Mouse (Mus musculus) layer of hippocampus, adult 2 months (tissue): ENCODE measurements around the gene Pax7. TPM values are rescaled to one million over a fixed set of nuclear protein-coding genes. Genes with fewer than 3 reads are reported as not detected.

Experiments
- DNase-seq, 2 experiments: peaks; one replicate each; pipeline ENCODE4 v3.0.0; 2022; ENCODE audit warnings: low spot score in 2 of 2
- H3K27ac ChIP-seq: fragments of 200-600 bp; 2 replicates; pipeline ENCODE4 v1.8.1; 2022
- H3K4me3 ChIP-seq: fragments of 200-600 bp; 2 replicates; pipeline ENCODE4 v1.8.1; 2022; ENCODE audit warnings: mild to moderate bottlenecking
- CTCF ChIP-seq: fragments of 200-600 bp; conservative IDR thresholded peaks from 2 replicates; pipeline ENCODE4 v1.8.1; 2022; ENCODE audit warnings: antibody characterized with exemption, mild to moderate bottlenecking, moderate library complexity
- total RNA-seq, 2 experiments: library from RNA; stranded (reverse); gene quantifications; 2 replicates each; pipeline ENCODE4 v1.2.3; 2021

Pax7 gene
- total RNA-seq, 2 experiments from 2014 or later = not detected

DNA sequence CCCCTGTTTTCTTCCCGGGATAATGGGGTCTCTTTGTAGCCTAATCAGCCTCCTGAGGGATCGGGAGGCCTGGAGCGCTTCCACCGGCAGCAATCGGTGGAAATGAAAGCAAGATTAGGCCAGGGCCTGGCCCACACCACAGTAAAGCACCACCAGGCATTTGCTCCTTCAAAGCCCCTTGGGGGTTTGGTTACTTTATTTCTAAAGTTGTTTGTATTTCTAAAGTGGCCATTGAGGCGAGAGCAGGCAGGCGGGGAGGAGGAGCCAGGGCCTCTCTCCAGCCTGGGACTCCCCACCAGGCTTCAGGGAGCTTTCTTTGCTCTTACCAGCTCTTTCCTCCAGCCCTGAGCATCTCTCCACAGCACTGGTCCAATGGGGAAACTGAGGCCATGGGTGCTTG lies 15.2 kb downstream of the Pax7 start:
- no peak for TF ChIP-seq CTCF
- H3K27ac ChIP-seq = no peak overlapping the region
- H3K4me3 ChIP-seq = no peak overlapping the region
- DNase-seq = no peak

DNA sequence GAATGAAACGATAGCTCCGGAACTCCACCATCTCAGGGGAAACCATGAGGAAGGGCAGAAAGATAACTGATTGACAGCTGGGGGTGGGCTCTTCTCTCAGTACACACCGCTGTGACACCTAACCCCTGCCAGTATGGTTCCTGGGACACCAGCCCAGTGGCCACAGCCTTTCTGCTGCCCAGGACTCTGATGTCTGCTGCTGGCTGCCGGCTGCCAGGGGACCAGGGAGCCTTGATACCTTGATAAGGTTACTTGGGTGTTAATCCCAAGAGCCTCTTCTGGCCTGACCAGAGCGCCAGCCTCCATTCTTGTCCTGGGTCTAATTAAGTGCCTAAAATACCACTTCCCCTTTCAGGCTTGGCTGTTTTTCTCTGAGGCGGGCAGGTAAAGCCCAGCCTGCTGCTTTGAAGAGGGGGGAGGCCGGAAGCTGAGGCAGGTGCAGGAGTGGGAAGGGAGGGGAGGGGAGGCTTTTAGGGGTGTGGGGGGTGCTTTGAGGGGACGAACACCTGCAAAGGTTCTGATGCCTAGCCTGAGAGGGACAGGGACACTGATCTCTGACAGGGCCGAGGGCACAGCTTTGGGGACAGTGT lies 19.9 kb downstream of the Pax7 start:
- Histone ChIP-seq H3K4me3 (no peak overlapping the region), H3K27ac (no peak overlapping the region)
- no peak for TF ChIP-seq CTCF
- DNase-seq = no peak

DNA sequence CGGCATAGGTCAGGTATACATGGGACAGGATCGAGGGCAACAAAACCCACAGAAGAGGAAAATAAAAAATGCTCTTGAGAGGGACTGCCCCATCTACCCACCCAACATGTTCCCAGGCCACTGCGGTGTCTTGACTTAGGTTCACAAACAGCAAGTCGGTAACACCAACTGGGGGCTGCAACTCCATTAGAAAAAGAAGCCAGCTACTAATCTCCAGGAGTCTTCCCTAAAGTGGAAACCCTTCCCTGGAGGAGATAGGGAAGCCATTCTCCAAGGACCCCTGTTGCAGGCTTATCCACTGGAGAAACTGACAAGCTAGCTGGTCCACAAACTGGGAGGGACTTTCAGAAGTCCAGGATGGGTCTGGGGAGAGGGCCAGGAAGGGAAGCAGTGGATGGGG lies 21.4 kb downstream of the Pax7 start:
- Histone ChIP-seq H3K27ac (no peak overlapping the region), H3K4me3 (no peak overlapping the region)
- DNase-seq = no peak
- TF ChIP-seq CTCF = no peak

DNA sequence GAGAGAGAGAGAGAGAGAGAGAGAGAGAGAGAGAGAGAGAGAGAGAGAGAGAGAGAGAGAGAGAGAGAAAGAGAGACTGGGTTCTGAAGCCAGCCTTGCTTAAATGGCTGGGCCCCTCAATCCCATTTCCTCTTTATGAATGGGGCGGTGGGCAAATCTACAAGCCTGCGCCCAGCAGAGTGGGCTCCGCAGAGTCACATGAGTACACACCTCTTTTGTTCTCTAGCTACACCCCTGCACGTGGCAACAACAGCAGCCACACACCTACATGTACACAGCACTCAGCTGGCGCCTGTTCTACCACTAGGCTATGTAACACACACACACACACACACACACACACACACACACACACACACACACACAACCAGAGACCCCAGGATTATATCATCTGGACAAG lies 21.9 kb downstream of the Pax7 start:
- no peak for TF ChIP-seq CTCF
- H3K27ac ChIP-seq = no peak overlapping the region
- DNase-seq = no peak
- no peak overlapping the region for H3K4me3 ChIP-seq

DNA sequence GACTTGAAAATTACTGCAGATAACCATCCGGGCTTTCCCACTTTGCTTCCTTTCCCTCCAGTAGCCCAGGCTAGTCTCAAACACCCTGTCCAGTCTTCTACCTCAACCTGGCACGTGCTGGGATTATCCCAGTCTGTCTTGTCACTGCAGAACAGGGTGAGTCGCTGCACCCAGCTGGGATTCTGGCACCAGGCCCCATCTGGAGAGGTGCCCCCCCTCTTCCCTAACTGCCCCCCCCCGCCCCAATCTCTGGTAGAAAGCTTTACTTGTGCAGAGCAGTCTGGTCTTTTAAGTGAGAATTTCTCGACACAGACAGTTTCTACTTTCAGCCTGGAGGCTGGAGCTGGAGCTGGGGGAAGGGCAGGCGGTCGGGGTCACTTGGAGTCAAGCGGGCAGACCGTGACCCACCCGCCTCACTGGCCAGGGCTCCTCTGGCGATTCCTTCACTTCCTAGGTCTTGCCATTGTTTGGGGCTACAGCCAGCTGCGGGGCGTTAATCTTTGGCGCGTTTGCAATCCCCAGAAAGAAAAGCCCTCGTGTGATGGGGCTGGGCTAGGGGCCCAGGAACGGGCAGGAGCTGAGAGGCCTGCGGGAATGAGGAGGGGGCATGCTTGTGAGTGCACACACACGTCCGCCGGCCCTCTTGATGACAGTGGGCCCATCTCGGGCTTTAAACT lies 22.4 kb downstream of the Pax7 start:
- Histone ChIP-seq H3K27ac (no peak overlapping the region), H3K4me3 (no peak overlapping the region)
- no peak for TF ChIP-seq CTCF
- DNase-seq = no peak

DNA sequence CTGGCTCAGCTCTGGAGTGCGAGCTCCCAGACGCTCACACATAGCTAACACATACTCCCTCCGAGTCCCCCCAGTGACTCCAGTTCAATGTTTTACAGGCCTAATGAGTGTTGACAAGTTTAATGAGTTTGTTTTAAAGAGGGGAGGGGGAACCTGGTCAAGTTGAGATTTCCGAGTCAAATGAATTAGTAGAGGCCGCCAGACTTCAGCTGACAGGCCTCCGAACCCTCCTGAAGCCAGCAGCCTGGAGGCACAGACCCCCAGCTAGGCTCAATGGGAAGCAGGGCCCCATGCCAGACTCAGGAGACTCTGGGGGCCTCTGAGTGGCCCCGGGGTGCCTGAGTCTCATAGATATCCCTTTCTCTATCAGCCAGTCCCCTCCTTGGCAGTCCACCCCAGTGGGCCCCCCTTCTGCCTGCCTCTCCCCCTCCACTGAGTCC lies 23.9 kb downstream of the Pax7 start:
- no peak for DNase-seq
- no peak overlapping the region for H3K27ac ChIP-seq
- TF ChIP-seq CTCF = no peak
- H3K4me3 ChIP-seq = no peak overlapping the region

DNA sequence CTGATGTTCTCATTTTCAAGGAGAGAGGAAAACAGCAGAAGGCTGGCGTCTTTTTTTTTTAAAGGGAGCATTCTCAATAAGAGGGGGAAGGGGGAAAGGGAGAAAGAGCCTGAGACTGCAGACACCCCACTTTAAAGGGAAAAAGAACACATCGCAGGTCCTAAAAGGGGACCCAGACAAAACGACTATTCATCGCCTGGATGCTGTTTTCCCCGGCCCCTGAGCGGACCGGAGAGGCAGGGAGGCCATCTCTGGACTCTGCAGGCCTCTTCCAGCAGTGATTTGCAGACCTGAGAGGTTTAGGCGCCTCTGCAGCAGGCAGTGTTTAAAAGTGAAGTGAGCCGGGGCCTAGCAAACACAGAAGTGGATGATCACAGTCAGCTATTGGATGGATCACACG lies 25.5 kb downstream of the Pax7 start:
- Histone ChIP-seq H3K4me3 (no peak overlapping the region), H3K27ac (no peak overlapping the region)
- no peak for DNase-seq
- TF ChIP-seq CTCF = no peak

DNA sequence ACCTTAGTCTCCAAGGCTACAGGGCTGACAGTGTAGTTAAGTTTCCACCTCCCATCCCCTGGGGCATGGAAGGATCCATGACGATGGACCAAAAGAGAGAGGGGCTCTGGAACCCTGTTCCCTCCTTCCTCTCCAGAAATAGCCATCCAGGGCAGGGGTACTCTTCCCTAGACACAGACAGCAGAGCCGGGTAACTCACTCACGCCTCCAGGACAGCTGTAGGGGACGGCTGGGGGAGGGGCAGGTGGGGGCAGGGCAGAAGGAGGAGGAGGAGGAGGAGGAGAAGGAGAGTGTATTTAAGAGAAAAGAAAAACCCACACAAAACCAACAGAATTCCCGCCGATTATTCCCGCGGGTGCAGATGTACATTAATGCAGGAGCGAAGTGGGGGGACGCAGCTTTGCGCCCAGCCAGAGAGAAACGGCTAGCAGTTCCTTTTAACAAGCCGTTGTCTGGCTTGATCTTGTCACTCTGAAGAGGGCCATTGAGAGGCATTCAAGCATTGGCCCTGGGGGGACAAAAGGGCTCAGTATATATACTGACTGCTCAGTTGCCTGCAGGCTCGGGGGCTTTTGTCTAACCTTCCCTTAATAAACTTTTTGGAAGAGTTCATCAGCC lies 26.0 kb downstream of the Pax7 start:
- no peak overlapping the region for H3K4me3 ChIP-seq
- no peak for DNase-seq
- TF ChIP-seq CTCF = no peak
- no peak overlapping the region for H3K27ac ChIP-seq

DNA sequence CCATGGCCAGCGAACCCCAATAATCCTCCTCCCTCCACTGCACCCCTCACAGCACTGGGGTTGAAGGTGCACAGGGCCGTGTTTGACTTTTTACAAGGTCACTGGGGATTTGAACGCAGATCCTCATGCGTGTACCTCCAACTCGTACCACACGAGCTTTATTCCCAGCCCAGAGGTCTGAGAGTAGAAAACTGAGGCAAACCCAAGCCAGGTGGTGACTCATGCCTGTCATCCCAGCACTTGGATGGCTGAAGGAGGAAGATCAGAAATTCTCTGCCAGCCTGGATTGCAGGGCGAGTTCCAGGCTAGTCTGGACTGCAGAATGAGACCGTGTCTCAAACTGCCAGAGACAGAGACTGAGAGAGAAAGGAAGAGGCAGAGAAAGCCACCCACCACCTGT lies 28.4 kb downstream of the Pax7 start:
- DNase-seq = no peak
- TF ChIP-seq CTCF = no peak
- H3K27ac ChIP-seq = no peak overlapping the region
- H3K4me3 ChIP-seq = no peak overlapping the region

DNA sequence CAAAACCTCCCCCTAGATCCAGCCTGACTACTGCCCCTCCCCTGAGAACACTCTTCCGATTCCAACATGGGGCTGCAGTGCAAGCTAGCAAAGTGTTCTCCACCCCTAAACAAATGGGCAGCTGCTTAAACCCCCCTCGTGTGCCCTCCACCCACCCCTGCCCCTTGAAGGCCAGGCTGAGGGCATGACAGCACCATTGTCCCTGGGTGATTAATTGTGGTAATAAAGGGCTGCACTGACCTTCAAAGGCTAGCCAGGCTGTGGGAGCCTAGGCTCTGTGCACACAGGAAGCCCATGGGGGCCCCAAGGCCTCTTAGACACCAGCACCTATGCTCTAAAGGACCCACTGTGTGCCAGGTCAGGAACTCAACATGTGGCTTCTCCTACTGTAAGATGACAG lies 29.3 kb downstream of the Pax7 start:
- no peak overlapping the region for H3K27ac ChIP-seq
- no peak for DNase-seq
- TF ChIP-seq CTCF = no peak
- no peak overlapping the region for H3K4me3 ChIP-seq

DNA sequence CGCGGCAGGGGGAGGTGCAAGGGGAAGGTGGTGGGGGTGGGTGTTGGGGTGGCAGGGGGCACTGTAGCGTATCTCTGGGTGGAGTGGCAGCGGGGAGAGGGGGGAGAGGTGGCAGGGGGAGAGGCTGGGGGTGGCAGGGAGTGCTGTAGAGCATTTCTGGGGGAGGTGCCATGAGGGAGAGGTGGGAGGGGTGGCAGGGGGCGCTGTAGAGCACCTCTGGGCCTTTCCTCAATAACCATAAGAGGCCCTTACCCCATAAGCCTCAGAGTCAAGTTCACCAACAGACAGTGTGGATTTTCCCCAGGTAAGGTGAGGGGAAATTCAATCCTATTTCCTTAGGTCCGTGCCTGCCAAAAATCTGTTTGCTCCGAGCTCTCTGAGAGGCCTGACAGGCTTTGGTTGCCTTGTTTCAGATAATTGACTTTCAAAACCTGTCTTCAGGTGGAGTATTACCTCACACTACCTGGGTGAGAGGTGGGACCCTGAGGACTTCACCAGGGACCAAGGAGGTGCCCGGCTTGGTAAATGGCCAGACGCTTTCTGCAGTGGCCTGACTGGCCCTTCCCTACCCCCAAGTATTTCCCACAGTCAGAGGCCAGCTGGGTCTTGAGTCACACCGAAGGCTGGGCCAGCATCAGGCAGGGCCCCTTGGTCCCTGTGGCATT lies 33.8 kb downstream of the Pax7 start:
- Histone ChIP-seq H3K4me3 (no peak overlapping the region), H3K27ac (no peak overlapping the region)
- 0 out of 2 replicates have a peak, but pooled peaks have one; percentile 17 for TF ChIP-seq CTCF
- no peak for DNase-seq

DNA sequence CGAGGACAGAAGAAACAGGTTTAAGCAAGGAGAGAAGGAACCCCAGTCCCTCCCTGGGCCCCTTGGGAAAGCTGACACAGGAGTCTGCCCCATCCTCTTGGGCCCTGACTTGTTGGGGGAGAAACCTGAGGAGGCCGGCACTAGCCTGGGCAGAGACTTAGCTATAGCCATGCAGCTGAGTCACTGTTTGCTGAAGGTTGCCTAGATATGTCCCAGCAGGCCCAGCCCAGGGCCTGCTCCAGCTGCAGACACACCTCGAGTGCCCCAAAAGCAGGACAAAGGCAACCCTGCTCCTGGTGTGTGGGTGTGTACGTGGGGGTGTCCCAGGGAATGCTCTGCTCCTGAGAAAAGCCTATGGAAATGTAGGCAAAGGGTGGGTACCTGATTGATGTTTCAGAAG lies 36.0 kb downstream of the Pax7 start:
- no peak for TF ChIP-seq CTCF
- Histone ChIP-seq H3K27ac (no peak overlapping the region), H3K4me3 (no peak overlapping the region)
- DNase-seq = no peak

DNA sequence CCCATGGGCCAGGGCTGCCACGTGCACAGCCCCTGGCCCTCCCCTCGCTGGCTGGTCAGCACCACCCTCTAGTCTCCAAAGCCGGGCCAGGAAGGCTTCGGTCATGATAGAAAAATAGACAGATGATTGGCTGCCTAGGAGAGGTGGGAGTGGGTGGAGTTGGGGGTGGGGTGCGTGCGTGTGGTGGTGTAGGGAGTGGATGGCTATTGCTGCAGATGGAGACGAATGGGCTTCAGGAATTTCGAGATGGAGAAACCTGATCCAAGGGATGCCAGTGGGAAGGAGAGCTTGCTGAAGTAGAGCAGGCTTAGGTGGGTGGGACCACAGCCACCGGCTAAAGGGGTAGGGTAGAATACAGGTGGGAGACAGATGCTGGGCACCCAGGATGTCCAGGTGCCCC lies 37.2 kb downstream of the Pax7 start:
- H3K4me3 ChIP-seq = no peak overlapping the region
- DNase-seq = no peak
- no peak overlapping the region for H3K27ac ChIP-seq
- no peak for TF ChIP-seq CTCF
